Mouse (Mus musculus) embryonic fibroblast, embryonic 13.5 days (primary cell): ENCODE measurements around the gene Krt13. TPM values are rescaled to one million over a fixed set of nuclear protein-coding genes. Genes with fewer than 3 reads are reported as not detected.

ENCODE experiments used
- H3K27ac ChIP-seq: 2 replicates; pipeline ENCODE4 v1.5.1; 2012; ENCODE audit warnings: low read length, control low read depth, inconsistent platforms; ENCODE audit not compliant: insufficient read depth
- H3K4me1 ChIP-seq: 2 replicates; pipeline ENCODE4 v1.6.1; 2011; ENCODE audit warnings: low read length; ENCODE audit not compliant: control insufficient read depth, insufficient read depth
- H3K4me3 ChIP-seq: 2 replicates; pipeline ENCODE4 v1.5.1; 2011; ENCODE audit warnings: mild to moderate bottlenecking, control low read depth, low read length; ENCODE audit not compliant: insufficient read depth
- CTCF ChIP-seq: IDR thresholded peaks from 2 replicates; pipeline ENCODE4 v1.5.1; 2011; ENCODE audit warnings: mild to moderate bottlenecking, control low read depth, low read length, moderate library complexity, borderline replicate concordance; ENCODE audit not compliant: insufficient read depth
- POLR2A ChIP-seq: IDR thresholded peaks from 2 replicates; pipeline ENCODE4 v1.6.1; 2011; ENCODE audit warnings: low read depth, mild to moderate bottlenecking, control low read depth, low read length, moderate library complexity
- polyA plus RNA-seq: library from polyadenylated mRNA; stranded (reverse); fragments of >200 nt; gene quantifications from 2 replicates; pipeline ENCODE4 v1.2.4, GENCODE M21; 2011; ENCODE audit warnings: low read depth; ENCODE audit not compliant: missing spikeins, insufficient read length

Gene Krt13
- polyA plus RNA-seq, 1 experiment: not detected

DNA sequence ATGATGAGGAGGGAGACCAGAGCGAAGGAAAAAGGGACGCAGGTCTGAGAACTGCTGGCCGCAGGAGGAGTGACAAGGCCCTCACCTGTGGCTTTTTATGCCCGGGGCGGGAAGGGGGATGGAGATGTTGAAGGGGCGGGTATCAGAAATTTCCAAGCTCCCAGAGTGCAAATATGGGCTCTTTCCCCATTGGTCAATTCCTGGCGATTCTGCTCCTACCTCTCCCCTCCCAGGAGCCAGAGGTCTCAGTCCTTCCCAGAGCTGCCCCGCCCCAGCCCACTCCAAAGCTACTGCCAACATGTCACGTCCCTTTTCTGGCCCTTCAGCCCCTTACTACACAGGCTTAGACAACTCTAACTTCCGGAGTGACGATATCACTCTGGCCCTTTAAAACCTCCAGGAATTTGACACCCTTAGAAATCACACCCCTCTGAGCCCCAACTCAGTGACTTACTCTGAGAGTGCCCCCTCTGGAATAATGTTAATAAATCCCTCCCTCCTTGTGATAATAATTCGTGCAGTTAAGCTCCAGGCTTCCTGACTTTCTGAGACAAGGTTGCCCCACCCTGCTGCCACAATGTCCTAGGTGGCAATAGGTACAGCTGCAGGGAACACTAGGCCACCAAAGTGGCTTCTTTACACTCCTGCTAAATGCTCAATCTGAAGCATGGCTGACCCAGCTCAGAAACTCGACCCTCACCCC, 24.6 kb upstream of the Krt13 start:
- no peak for TF ChIP-seq CTCF
- TF ChIP-seq POLR2A: no peak
- Histone ChIP-seq H3K4me1 (peaks cover 7% of the 10 kb centered on the region), H3K4me3 (peak overlapping the region; percentile 45), H3K27ac (no peak overlapping the region)

DNA sequence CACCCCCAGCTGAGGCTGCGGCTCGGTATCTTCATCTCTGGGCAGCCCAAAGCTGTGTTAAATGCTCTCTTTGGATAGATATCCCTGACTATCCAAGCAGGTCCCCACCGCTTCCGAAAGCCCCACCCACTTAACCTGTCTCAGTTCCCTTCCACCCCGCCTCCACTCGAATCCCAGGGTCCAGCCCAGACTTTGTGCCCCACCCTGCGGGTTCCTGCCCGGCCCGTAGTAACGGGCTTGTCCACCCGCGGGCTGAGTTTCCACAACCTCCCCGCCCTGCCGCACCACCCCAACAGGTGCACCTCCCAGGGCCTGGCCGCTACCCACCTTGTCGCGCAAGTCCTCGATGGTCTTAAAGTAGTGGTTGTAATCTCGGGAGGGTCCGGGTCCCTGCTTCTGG, 23.7 kb upstream of the Krt13 start:
- peak overlapping the region; percentile 45 for H3K4me3 ChIP-seq
- TF ChIP-seq CTCF: no peak
- no peak for TF ChIP-seq POLR2A

DNA sequence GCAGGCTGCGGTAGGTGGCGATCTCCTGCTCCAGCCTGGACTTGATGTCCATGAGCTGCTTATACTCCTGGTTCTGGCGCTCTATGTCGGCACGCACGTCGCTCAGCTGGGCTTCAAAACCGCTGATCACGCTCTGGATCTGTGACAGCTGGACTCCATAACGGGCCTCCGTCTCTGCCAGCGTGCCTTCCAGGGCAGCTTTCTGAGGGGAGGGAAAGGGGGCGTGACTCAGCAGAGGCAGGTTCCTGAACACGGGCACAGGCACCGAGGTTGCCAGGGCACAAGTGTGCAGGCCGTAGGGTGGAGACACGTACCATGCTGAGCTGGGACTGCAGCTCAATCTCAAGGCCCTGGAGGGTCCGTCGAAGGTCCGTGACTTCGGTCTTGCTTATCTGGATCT, 19.6 kb upstream of the Krt13 start:
- Histone ChIP-seq H3K4me3 (no peak overlapping the region), H3K27ac (no peak overlapping the region), H3K4me1 (no peaks in the 10 kb centered on the region)
- no peak for TF ChIP-seq CTCF
- no peak for TF ChIP-seq POLR2A

More for the DNA sequence above, 23.7 kb upstream of the Krt13 start:
- Histone ChIP-seq H3K4me1 (peaks cover 7% of the 10 kb centered on the region), H3K27ac (no peak overlapping the region)

GRCm38 (mm10) chr11:100139391-100139790, 18.0 kb upstream of the Krt13 start:
- TF ChIP-seq POLR2A: no peak
- no peak for TF ChIP-seq CTCF
- no peak overlapping the region for H3K27ac ChIP-seq

GRCm38 (mm10) chr11:100138809-100139208, 17.4 kb upstream of the Krt13 start:
- H3K27ac ChIP-seq: no peak overlapping the region
- no peak for TF ChIP-seq POLR2A
- no peak for TF ChIP-seq CTCF
- H3K4me1 ChIP-seq: no peaks in the 10 kb centered on the region
- no peak overlapping the region for H3K4me3 ChIP-seq

More at GRCm38 (mm10) chr11:100139391-100139790, 18.0 kb upstream of the Krt13 start:
- Histone ChIP-seq H3K4me1 (no peaks in the 10 kb centered on the region), H3K4me3 (no peak overlapping the region)

GRCm38 (mm10) chr11:100137693-100138092, 16.3 kb upstream of the Krt13 start:
- TF ChIP-seq CTCF (no peak), POLR2A (no peak)
- H3K4me3 ChIP-seq: no peak overlapping the region
- H3K4me1 ChIP-seq: no peaks in the 10 kb centered on the region
- H3K27ac ChIP-seq: no peak overlapping the region

DNA sequence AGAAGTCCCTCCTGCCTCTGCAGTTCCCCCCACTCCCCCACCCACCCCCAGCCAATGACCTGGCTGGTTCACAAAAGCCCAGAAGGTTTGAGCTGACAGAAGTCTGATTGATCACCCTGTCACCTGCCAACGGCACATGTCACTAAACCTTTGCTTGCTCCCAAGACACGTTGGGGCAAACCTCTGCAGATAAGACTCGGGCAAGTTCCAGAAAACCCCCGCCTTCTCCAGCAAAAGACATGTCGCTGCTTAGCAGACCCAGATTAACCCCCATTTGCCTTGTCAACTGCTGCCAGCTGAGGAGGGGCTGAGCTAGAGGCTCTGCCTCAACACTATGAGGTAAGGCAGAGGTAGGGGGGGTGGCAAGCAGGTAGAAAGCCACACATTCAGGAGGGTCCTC, 15.2 kb upstream of the Krt13 start:
- TF ChIP-seq CTCF (no peak), POLR2A (no peak)
- no peak overlapping the region for H3K27ac ChIP-seq
- H3K4me3 ChIP-seq: no peak overlapping the region
- H3K4me1 ChIP-seq: no peaks in the 10 kb centered on the region

- no peak within 1 kb of the TSS for H3K27ac ChIP-seq
- H3K4me3 ChIP-seq: no peak within 1 kb of the TSS
Measured at GRCm38 (mm10) chr11:100135731-100136130, 14.4 kb upstream of the Krt13 start, which contains the start of gene Krt15. TSS of gene Krt15 (minus strand) at chr11:100135928.

GRCm38 (mm10) chr11:100124901-100125300, 3.5 kb upstream of the Krt13 start:
- no peak for TF ChIP-seq POLR2A
- TF ChIP-seq CTCF: no peak
- no peak overlapping the region for H3K27ac ChIP-seq
- no peaks in the 10 kb centered on the region for H3K4me1 ChIP-seq
- H3K4me3 ChIP-seq: no peak overlapping the region

More at GRCm38 (mm10) chr11:100135731-100136130, 14.4 kb upstream of the Krt13 start, which contains the start of gene Krt15:
- TF ChIP-seq CTCF (no peak), POLR2A (no peak)
- H3K4me1 ChIP-seq: no peaks in the 10 kb centered on the region

- TF ChIP-seq POLR2A (no peak), CTCF (no peak)
- H3K4me1 ChIP-seq: no peaks in the 10 kb centered on the region
- no peak overlapping the region for H3K27ac ChIP-seq
- no peak overlapping the region for H3K4me3 ChIP-seq
Measured at GRCm38 (mm10) chr11:100120331-100120730, 1.0 kb downstream of the Krt13 start.
